Mouse (Mus musculus): Measurements from ENCODE around the gene Psg16. TPM values are rescaled to one million over a fixed set of nuclear protein-coding genes. Genes with fewer than 3 reads are reported as not detected.

Psg16 gene
- 1.2 and 1.6 TPM in 2 replicates for polyA plus RNA-seq (2015; fragmentation: Nextera tagmentation; extraction: Ambion mirVana)

DNA sequence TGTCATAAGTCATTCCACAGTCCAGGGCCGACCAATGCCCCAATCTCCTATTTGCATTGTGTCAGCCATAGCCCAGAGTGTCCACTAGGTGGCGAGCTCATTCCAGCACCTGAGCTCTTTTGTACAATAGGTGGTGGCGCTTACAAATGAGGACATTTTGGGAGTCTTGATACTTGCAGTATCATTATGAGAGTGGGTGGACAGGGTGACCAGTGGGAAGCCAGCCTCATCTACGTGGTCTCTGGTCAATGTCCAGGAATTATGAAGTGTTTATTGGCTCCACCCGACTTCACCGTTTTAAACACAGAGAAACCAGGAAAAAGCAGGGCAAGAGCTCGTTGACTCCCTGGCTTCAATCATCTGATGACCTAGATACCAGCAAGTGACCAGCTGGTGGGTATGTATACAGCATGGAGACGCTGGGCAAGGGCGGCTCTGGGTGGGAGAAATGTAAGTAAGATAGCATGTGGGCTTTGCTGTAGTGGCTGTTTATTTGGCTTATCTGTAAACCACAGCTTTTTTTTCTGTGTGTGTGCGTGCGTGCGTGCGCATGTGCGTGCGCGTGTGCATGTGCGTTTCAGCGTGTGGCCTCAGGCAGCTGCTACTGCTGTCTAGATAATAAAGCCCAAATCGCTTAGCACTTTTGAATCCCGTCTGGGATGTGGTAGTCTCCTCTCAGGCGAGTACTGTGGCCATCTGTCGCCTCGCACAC, at the start of gene Psg16:
Psg16 (plus strand) TSS at position 137 of the 712 bp plus-strand sequence.
- Histone ChIP-seq H3K27me3 (peaks cover 7% of the 10 kb centered on the region; the same call in 1 of the 2 replicates), H3K36me3 (no peaks in the 10 kb centered on the region), H3K9me3 (no peaks in the 10 kb centered on the region), H3K4me3 (0 out of 2 replicates have a peak within 1 kb of the TSS, but pooled peaks have one; percentile 6), H3K27ac (replicated peaks) (no peak within 1 kb of the TSS), H3K4me2 (0 out of 2 replicates have a peak within 1 kb of the TSS, but pooled peaks have one; percentile 6), H3K4me1 (replicated peaks) (no peaks in the 10 kb centered on the region), H3K9ac (no peak within 1 kb of the TSS)
- 69% methylated on average over 23 of the region's 23 CpGs for WGBS
- ATAC-seq (ENCODE audit: low read depth), result peak; percentile 67

DNA sequence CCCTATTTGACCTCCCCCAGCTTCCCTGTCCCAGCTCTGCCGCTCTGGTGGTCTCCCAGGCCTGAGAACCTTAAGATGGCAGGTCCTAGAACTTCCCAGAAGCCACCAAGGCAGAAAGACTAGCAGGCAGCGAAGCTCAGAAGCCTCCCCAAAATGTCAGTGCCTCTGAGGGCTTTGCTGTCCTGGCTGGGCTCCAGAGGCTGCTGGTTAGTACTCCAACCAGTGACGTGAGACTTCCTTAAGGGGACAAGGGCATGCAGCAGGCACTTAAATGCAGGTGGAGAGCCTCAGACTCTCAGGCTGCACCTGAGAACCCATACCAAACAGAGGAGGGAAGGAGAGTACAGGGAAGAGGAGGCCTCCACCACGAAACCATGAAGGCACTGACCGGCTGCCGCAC, 49.7 kb upstream of the Psg16 start:
- Histone ChIP-seq H3K9me3 (no peaks in the 10 kb centered on the region), H3K9ac (peak overlapping the region; percentile 43; the same call in 1 of the 2 replicates), H3K4me1 (replicated peaks) (peaks cover 32% of the 10 kb centered on the region), H3K27ac (replicated peaks) (peak overlapping the region; percentile 28; the same call in 1 of the 2 replicates), H3K36me3 (peaks cover 53% of the 10 kb centered on the region), H3K4me2 (no peak overlapping the region), H3K4me3 (no peak overlapping the region), H3K27me3 (no peaks in the 10 kb centered on the region)
- 89% methylated on average over 6 of the region's 6 CpGs for WGBS
- no peak for ATAC-seq (ENCODE audit: low read depth)

DNA sequence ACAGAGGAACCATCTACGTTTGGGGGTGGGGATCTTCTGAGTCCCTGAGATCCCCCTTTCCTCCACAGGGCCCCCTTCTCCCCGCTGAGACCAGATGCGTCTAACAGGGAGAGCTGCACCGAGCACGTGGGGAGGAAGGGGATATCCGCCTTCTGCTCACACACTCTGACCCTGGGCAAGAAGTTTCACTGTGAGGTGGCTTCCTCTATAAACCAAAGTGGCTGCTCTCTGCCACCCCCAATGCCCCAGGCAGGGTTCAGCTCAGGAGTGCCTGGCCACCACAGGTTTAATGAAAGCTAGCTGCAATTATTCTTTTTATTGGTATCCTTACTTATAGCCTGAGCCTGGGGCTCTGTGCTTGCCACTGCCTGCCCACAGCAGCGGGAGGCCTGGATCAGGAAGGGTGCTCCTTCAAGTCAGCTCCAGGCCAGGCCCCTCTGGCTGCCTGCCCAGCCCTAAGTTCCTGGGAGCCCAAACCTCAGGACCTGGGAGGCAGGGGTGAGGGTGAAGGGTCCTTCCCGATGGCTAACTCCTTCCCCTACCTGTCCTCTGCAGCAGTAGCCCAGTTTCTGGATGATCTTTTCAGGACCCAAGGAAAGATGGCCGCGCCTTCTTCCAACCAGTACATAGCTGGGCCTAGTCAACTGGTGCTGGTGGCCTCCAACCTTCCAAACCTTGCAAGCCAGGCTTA, 48.9 kb upstream of the Psg16 start:
- H3K27ac ChIP-seq (replicated peaks), result peak overlapping the region; percentile 28; the same call in 1 of the 2 replicates
- 79% methylated on average over 10 of the region's 10 CpGs for WGBS
- peaks cover 45% of the 10 kb centered on the region for H3K36me3 ChIP-seq
- ATAC-seq (ENCODE audit: low read depth), result no peak
- H3K4me3 ChIP-seq, result no peak overlapping the region
- no peaks in the 10 kb centered on the region for H3K27me3 ChIP-seq
- H3K4me1 ChIP-seq (replicated peaks), result peaks cover 32% of the 10 kb centered on the region
- peak overlapping the region; percentile 89; the same call in 1 of the 2 replicates for H3K9ac ChIP-seq
- no peak overlapping the region for H3K4me2 ChIP-seq
- H3K9me3 ChIP-seq, result no peaks in the 10 kb centered on the region

DNA sequence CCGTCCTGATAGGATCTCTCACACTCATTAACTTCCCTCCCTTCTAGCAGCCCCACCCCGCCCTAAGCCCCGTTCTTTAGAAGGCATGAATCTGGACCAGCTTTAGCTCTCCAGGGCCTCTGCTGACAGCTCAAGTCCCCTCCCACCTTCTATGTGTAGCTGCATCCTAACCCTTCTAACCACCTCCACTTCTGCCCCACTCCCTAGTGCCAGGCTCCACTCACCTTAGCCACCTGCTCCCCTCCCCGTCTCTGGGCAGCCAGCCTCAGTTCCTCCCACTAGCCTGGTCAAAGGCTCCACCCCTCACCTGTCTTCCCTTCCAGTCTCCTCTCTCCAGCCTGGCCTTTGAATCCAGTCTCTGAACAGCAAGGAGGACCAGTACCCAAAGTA, 48.3 kb upstream of the Psg16 start:
- WGBS, result 85% methylated on average over 4 of the region's 4 CpGs
- ATAC-seq (ENCODE audit: low read depth), result no peak
- Histone ChIP-seq H3K27ac (replicated peaks) (no peak overlapping the region), H3K4me3 (no peak overlapping the region), H3K36me3 (peaks cover 39% of the 10 kb centered on the region), H3K4me1 (replicated peaks) (peaks cover 32% of the 10 kb centered on the region), H3K27me3 (no peaks in the 10 kb centered on the region), H3K9ac (peak overlapping the region; percentile 89), H3K4me2 (0 out of 2 replicates have a peak overlapping the region, but pooled peaks have one; percentile 86), H3K9me3 (no peaks in the 10 kb centered on the region)

DNA sequence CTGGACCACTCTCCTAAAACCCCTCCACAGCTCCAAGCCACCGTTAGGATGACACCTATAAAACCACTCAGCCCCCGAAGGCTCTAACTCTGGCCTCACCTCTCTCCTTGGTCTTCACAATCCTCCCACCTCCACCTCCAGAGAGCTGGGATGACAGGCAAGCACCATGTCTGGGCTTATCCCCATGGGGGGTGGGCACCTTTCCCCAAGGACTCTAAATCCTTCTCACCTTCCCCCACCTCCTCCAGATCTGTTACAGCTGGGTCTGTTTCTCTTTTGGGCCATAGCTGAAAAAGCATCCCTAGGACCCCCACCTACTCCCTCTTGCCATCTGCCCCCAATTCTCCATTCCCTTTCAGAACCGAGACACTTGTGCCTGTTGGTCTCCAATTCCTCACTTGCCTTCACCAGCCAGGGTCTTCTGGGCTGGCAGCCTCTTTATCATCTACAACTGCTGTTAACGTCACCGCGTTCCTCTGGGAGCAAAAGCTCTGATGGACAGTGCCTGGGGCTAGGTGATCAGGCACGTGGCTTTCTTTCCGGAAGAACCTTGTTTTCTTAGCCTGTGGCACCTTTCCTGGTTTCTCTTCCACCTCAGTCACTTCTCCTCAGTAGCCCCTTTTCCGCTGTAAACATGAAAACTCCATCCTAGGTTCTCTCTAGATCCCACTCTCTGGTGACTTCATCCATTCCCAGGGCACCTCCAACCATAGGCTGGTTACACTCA, 47.8 kb upstream of the Psg16 start:
- Histone ChIP-seq H3K4me2 (peak overlapping the region; percentile 86), H3K9ac (peak overlapping the region; percentile 89), H3K27me3 (no peaks in the 10 kb centered on the region), H3K4me3 (peak overlapping the region; percentile 89), H3K27ac (replicated peaks) (no peak overlapping the region), H3K36me3 (peaks cover 34% of the 10 kb centered on the region), H3K9me3 (no peaks in the 10 kb centered on the region), H3K4me1 (replicated peaks) (peaks cover 32% of the 10 kb centered on the region)
- WGBS, result 76% methylated on average over 9 of the region's 9 CpGs
- ATAC-seq (ENCODE audit: low read depth), result no peak

DNA sequence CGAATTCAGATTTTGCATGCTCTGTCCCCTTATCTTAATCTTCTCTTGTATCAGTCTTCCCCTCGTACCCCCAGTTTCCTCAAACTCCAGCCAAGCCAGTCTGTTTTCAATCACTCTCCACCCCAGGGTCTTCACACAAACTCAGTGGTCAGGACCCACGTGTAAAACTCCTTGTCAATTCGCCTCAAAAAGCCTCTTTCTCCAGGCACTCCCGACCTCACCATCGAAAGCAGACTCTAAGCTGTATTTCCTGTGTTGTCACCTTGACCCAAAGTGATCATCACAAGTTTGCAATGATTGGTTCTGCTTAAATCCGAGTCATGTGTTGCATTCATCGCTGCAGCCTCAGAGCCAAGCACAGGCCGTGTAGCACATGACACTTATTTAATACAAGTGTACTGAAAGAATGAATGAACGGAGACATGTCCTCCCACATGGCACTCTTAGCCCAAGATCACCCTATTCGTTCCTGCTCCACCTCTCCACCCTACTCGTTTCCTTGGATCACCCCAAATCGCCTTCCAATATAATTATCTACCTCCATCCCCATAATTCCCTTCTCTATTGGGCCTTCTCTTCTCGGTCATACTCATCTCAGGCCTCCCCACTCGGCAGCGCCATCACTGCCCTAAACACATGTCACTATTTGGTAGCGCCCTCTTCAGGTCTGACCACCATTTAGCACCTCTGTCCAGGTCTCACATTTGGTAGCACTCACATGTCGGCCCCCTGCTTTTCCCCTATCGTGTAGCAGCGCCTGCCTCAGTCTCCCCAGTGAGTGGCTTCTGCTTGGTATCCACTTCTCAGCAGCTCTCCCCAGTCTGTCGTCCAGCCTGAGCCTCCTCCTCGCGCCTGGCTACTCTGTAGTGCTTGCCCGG, 46.9 kb upstream of the Psg16 start:
- 9% methylated on average over 24 of the region's 24 CpGs for WGBS
- Histone ChIP-seq H3K9me3 (no peaks in the 10 kb centered on the region), H3K9ac (peak overlapping the region; percentile 89), H3K36me3 (peaks cover 25% of the 10 kb centered on the region), H3K27me3 (no peaks in the 10 kb centered on the region), H3K4me3 (peak overlapping the region; percentile 89), H3K27ac (replicated peaks) (peak overlapping the region; percentile 69; the same call in 1 of the 2 replicates), H3K4me1 (replicated peaks) (peaks cover 32% of the 10 kb centered on the region), H3K4me2 (peak overlapping the region; percentile 86)
- peak; percentile 11; the same call in 1 of the 2 replicates for ATAC-seq (ENCODE audit: low read depth)

DNA sequence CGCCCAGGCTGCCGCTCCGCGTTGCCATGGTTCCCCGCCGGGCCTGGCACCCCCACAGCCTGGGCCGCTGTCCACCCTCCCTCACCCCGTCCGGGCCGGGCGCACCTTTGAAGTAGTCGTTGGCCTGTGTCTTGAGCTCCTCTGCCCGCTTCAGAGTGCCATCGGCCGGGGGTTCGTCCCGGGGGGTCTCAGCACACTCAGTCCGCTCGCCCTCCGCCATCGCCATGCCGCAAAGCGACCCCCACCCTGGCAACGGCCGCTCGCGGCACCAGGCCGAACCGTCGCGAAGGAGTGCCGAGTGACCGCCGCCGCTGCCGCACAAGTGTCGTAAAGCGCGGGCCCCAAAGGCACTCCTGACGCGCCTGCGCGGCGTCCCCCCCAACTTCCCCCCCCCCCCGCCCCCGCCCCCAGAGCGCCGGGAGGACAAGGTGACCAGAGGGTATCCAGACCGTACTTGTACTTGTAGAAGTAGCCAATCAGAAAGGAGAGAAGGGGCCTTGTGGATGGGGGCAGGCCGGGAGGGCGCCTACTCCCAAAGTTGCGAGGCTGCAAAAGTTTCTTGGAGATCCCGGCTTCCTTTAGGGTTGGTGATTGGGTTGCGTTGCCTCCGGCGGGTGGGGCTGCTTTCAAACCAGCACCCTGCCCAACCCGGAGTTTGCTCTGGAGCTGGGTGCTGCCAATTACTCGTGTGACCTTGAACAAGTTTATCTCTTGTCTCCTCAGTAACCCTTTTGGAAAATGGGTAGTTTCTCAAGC, 46.1 kb upstream of the Psg16 start, which contains the start of gene Ppp5c:
Ppp5c (minus strand) TSS at position 337 of the 756 bp plus-strand sequence.
- no peaks in the 10 kb centered on the region for H3K9me3 ChIP-seq
- peaks cover 32% of the 10 kb centered on the region for H3K4me1 ChIP-seq (replicated peaks)
- under 1% methylated on average over 57 of the region's 58 CpGs for WGBS
- no peaks in the 10 kb centered on the region for H3K27me3 ChIP-seq
- peak within 1 kb of the TSS; percentile 89 for H3K9ac ChIP-seq
- H3K36me3 ChIP-seq, result peaks cover 22% of the 10 kb centered on the region
- ATAC-seq (ENCODE audit: low read depth), result peak; percentile 86
- H3K4me2 ChIP-seq, result peak within 1 kb of the TSS; percentile 86
- peak within 1 kb of the TSS; percentile 89 for H3K4me3 ChIP-seq
- peak within 1 kb of the TSS; percentile 69; the same call in 1 of the 2 replicates for H3K27ac ChIP-seq (replicated peaks)

DNA sequence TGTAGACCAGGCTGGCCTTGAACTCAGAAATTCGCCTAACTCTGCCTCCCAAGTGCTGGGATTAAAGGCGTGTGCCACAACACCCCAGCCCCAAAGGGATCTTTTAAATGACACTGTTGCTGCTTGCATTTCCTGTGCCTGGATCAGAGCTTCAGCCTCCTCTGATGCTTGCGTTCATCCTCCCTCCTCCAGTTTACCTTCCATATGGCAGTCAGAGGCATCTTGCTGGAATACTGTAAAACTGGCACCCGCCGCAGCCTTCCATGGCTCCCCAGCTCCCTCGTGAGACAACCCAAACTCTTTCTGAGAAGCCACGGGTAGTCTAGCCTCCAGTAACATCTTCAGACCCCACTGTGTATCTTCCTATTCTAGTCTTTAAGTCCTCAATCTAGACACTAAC, 44.9 kb upstream of the Psg16 start:
- Histone ChIP-seq H3K4me1 (replicated peaks) (peaks cover 32% of the 10 kb centered on the region), H3K9ac (no peak overlapping the region), H3K27me3 (no peaks in the 10 kb centered on the region), H3K4me3 (no peak overlapping the region), H3K4me2 (no peak overlapping the region), H3K27ac (replicated peaks) (no peak overlapping the region), H3K9me3 (no peaks in the 10 kb centered on the region), H3K36me3 (peaks cover 14% of the 10 kb centered on the region; the same call in 1 of the 2 replicates)
- WGBS, result 80% methylated on average over 7 of the region's 7 CpGs
- ATAC-seq (ENCODE audit: low read depth), result no peak

DNA sequence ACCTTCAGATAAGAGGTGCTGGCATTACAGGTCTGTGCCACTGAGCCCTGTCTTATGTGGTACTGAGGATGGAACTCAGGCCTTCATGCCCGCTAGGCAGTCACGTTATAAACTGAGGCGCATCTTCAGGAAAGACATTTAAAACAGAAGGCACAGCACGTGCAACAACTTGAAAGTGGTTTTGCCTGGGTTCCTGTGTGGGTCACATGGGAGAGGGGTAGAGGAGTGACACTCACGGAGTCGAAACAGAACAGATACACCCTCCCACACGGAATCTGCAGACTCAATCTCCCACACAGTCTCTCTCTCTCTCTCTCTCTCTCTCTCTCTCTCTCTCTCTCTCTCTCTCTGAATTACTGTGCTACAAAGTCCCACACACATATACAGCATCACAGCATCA, 43.6 kb upstream of the Psg16 start:
- ATAC-seq (ENCODE audit: low read depth), result no peak
- Histone ChIP-seq H3K27ac (replicated peaks) (no peak overlapping the region), H3K4me3 (no peak overlapping the region), H3K4me2 (no peak overlapping the region), H3K9ac (no peak overlapping the region), H3K27me3 (no peaks in the 10 kb centered on the region), H3K4me1 (replicated peaks) (peaks cover 19% of the 10 kb centered on the region), H3K36me3 (0 out of 2 replicates have a peak, but pooled peaks cover 3% of the 10 kb centered on the region), H3K9me3 (no peaks in the 10 kb centered on the region)
- WGBS, result 81% methylated on average over 7 of the region's 7 CpGs

DNA sequence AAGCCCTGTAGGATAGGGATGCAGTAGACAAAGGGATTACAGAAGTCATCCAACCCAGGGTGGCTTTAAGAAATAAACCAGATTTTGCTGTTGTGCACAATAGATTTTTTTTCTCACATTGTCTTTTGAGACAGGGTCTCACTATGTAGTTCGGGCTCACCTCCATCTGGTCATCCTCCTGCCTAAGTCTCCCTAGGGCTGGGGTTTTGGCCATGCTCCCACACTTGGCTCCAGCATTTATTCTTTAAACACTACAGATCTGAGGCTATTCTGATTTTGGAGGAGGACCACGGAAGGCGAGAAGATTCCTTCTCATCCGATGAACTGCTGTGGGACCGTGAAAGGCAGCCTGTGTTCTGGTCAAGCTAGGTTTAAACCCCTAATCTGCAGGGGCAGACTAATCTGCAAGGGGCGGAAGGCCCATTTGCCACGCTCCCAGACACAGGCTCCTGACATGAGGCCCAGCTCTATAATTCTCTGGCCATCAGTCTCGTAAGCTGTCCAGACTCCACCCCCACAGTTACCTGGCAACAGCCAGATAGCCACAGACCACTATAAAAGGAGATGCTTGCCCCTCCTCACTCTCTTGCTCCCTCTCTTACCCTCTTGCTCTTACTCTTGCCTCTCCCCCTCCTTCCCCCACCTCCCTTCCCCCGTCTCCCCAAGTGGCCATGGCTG, 35.7 kb upstream of the Psg16 start:
- H3K36me3 ChIP-seq, result peaks cover 3% of the 10 kb centered on the region; the same call in 1 of the 2 replicates
- WGBS, result 39% methylated on average over 9 of the region's 9 CpGs
- H3K27ac ChIP-seq (replicated peaks), result no peak overlapping the region
- peaks cover 8% of the 10 kb centered on the region; the same call in 1 of the 2 replicates for H3K4me1 ChIP-seq (replicated peaks)
- H3K9ac ChIP-seq, result no peak overlapping the region
- no peak overlapping the region for H3K4me3 ChIP-seq
- peak; percentile 57; the same call in 1 of the 2 replicates for ATAC-seq (ENCODE audit: low read depth)
- H3K27me3 ChIP-seq, result no peaks in the 10 kb centered on the region
- no peaks in the 10 kb centered on the region for H3K9me3 ChIP-seq
- no peak overlapping the region for H3K4me2 ChIP-seq

Data from neural tube, embryonic 13.5 days (tissue).